Mouse (Mus musculus): ENCODE measurements around the gene Megf8.
A peak's percentile ranks its signal among the peaks of the same experiment; 100 is the strongest.

Gene Megf8

DNA sequence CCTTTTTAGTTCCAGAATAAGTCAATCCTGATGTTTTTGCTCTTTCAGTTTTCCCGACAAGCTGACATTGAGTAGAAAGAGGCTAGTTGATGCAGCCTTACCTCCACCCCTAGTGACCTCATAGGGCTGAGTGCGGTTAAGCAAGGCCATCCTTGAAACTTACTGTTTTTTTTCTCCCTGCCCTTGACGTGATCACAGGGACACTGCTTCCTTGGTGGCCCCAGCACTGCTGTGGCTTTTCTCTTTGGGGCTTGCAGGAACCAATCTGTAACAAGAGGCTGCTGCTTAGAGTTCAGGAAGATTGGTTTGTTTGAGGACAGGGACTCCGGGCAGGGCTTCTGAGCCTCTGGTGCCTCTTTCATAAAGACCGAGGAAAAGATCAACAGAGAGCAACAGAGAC, 85.0 kb downstream of the Megf8 start:
- no peak for DNase-seq (ENCODE audit: low read depth, low spot score)

DNA sequence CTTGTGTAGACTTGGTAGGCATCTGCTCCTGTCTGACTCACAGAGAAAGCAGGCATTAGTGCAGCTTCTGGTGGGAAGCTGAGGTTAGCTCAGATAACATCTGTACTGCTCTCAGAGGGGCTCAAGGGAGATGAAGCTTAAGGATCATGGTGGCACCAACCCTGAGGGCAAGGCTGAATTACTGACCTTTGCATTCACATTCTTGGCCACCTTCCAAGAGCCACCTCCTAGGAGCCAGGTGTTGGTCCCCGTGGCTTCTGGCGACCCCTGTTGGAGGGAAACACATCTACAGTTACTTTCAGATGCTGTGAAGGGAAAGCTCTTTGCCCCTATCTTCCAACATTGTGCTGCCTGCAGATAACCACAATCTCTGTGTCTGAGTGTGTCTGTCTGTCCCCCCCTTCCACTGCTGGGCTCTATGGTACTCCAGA, 85.7 kb downstream of the Megf8 start:
- DNase-seq (ENCODE audit: low read depth, low spot score), result peak; percentile 53

DNA sequence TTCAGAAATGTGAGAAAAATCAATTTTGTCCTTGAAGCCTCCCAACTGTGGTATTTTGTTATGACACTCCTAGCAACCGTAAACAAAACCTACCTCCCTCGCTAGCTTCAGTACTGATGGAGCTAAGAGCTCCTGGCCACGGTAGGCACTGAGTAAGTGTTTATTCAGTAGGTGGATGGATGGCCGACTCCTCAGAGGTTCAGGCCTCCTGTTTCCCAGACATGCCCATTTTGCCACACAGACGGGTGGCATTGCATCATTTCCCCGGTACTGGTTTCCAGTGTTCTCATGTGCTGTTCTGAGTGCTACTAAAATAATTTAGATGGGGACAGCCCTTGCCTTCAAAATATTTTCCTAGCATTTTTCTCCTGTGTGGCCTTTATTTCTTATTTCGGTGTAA, 89.5 kb downstream of the Megf8 start:
- no peak for DNase-seq (ENCODE audit: low read depth, low spot score)

- DNase-seq (ENCODE audit: low read depth, low spot score), result peak; percentile 65
Observed at GRCm38 (mm10) chr7:25409114-25409760, 92.3 kb downstream of the Megf8 start.

- no peak for DNase-seq (ENCODE audit: low read depth, low spot score)
Observed at GRCm38 (mm10) chr7:25410969-25411615, 94.1 kb downstream of the Megf8 start.

DNA sequence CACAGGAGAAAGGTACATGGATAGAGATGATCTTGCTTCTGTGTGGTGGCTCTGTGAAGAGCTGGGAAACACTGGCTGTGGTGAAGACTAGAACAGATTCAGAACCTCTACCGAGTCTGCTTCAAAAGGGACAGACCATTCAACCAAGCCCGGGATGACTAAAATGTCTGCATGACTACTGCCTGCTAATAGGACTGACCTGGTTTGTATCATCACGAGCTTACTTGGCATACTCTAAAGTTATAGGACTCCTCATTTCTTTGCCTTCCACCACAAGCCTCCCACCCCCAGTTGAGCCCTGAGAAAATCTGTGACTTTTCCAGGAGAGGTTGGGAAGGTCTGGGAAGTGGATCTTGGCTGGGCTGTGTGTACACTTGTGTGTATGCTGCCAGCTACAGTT, 94.9 kb downstream of the Megf8 start:
- no peak for DNase-seq (ENCODE audit: low read depth, low spot score)

GRCm38 (mm10) chr7:25412833-25413441, 96.0 kb downstream of the Megf8 start, which contains the start of gene Cxcl17:
Cxcl17 (minus strand) TSS chr7:25412886.
- no peak for DNase-seq (ENCODE audit: low read depth, low spot score)
